Mouse (Mus musculus): Measurements from ENCODE around the gene Olfr862. TPM values are rescaled to one million over a fixed set of nuclear protein-coding genes. Genes with fewer than 3 reads are reported as not detected.

The Olfr862 gene
- not detected for polyA plus RNA-seq (2017; shearing (Covaris generic))

DNA sequence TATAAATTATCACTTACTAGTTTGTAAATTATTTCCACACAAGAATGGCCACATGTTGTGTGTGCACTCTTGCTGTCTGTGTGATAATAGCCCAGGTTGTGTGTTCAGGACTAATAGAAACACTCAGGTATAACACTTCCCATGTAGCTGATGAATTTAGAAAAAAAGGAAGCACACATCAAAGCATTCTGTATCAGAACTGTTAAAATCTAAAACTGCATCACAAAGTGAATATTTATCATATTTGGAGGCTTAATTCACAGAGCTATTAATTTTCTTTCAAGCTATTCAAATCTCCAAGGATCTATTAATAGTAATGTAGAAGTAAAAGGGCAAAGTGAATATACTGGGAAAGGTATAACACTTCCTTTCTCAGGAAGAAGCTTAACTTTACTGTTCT, at the start of gene Olfr862:
Gene Olfr862 (minus strand): TSS at position 101 of the 400 bp plus-strand sequence.
- no peak for ATAC-seq

DNA sequence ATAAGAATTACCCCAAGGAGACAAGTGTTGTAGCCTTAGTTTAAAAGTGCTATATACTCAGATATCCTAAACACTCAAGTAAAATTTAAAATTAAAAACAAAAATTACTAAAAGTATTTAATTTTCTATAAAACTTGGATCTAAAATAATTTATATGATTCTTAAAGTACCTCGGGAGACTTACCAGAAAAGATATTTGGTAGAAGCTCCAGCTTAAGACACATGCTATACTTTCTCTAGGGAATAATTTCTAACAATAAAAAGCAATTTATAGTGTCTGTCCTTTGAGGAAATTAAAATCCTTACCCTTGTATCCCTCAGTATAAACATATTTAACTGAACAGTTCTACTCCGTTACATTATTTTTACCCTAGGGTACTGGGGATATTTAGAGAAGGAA, 28.8 kb upstream of the Olfr862 start, which contains the start of gene Olfr77:
Gene Olfr77 (plus strand): TSS at position 301 of the 400 bp plus-strand sequence.
- no peak for ATAC-seq

DNA sequence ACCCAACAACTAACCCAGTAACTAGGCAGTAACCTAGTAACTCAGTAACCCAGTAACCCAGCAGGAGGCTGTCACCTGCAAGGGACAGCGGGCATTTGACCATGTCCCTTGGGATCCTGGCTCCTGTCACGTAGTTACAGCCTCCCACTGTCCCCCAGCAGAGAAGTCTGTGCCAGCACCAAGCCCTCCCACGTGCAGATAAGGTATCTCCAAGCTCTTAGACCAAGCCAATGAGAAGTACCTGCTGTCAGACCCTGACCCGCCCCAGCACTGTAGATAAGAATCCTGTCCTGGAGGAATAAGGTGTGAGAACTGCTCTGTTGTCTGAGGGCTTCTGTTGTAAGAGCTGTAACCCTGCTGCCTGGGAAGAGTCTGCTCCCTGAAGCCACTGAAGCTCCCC, 23.4 kb upstream of the Olfr862 start:
- no peak for ATAC-seq

DNA sequence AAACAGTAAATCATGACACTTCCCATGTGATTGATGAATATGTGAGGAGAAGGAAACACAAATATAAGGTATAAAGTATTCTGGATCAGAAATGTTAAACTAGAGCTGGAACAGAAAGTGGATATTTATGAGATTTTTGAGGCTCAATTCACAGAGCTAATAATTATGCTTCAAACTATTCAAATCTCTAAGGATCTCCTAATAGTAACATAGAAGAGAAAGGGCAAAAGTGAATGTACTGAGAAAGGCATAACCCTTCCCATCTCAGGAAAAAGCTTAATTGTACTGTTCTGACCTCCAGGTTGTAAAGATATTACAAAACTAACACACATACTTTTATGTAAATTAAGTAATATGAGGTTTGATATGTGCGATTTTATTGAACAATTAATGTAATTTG, 38.2 kb downstream of the Olfr862 start, which contains the start of gene Olfr860:
Gene Olfr860 (minus strand): TSS at position 101 of the 400 bp plus-strand sequence.
- no peak for ATAC-seq

Other genes starting within 250 kb of the Olfr862 start
- gene Olfr857, start 178.6 kb downstream of the Olfr862 start, polyA plus RNA-seq (2017; shearing (Covaris generic)): not detected
- not detected for gene Olfr58, start 107.7 kb downstream of the Olfr862 start, polyA plus RNA-seq (2017; shearing (Covaris generic))
- gene Olfr859, start 83.1 kb downstream of the Olfr862 start, polyA plus RNA-seq (2017; shearing (Covaris generic)): not detected
- not detected for gene Olfr860, start 38.3 kb downstream of the Olfr862 start, polyA plus RNA-seq (2017; shearing (Covaris generic))
- gene Olfr77, start 28.9 kb upstream of the Olfr862 start, polyA plus RNA-seq (2017; shearing (Covaris generic)): 1 to 10 TPM; 1.3 to 2.6 TPM
- gene Olfr866, start 140.0 kb upstream of the Olfr862 start, polyA plus RNA-seq (2017; shearing (Covaris generic)): not detected
- gene Olfr867, start 169.6 kb upstream of the Olfr862 start, polyA plus RNA-seq (2017; shearing (Covaris generic)): not detected
- not detected for gene Olfr868, start 210.6 kb upstream of the Olfr862 start, polyA plus RNA-seq (2017; shearing (Covaris generic))
- gene Olfr869, start 241.0 kb upstream of the Olfr862 start, polyA plus RNA-seq (2017; shearing (Covaris generic)): not detected